In the genomic region with DNA sequence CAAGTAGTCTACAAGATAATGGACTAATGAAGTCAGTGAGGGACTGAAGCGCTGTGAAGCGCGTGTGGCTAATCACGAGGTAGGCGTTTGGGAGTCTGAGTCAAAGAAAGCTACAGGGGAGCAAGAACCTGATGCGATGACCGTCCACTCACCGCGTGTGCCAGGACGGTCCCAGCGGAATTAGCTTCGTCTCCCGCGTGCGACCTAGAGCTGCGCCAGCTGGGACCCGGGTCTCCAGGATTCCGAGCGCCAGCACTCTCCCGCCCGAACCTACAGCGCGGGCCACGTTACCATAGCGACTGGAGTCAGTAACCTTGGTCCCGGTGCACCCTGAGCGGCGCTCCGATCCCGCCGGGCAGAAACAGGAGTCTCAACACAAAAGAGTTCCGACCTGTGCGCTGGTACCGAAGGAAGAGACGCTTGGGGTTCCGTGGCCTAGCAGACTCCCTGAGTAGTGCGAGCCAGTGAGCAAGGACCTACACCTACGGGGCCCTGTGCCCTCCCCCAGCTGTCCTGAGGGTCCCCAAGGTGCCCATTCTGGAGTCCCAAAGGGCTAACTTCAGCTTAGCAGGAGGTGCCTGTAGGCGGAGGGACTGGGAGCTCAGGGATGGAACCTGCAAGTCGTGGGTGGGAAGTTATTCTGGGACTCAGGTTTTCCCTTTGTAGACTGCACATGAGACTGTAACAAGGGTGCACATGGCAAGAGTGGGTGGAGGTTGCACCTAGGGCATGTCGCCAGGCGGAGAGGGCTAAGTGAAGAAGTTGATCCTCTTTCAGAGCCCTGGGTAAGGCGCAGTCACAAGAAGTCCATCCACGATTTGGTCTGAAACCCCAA, we compare ENCODE assay signal across 7 mouse cellular contexts. TPM values are rescaled to one million over a fixed set of nuclear protein-coding genes. Genes with fewer than 3 reads are reported as not detected.
DNase-seq lines count a peak whose midpoint lies in the region; ATAC-seq lines count a peak whose summit lies in the region.

A gene (minus strand): TSS at position 309 of the 835 bp plus-strand sequence.

- H3K36me3 ChIP-seq in limb, embryonic 10.5 days: peaks cover 10% of the 10 kb centered on the region
- H3K36me3 ChIP-seq in midbrain, embryonic 13.5 days: no peaks in the 10 kb centered on the region

- H3K9ac ChIP-seq in midbrain, embryonic 13.5 days (replicated peaks): peak within 1 kb of the TSS; percentile 73

- 10% methylated on average over 44 of the region's 44 CpGs for WGBS in limb, embryonic 10.5 days
- 9% methylated on average over 44 of the region's 44 CpGs for WGBS in midbrain, embryonic 13.5 days

- peak; percentile 93 for DNase-seq in adrenal gland, postnatal 10 days
- DNase-seq in embryo, embryonic 9.5 days (ENCODE audit: extremely low spot score): peak; percentile 94
- DNase-seq in gonadal fat pad, adult 2 months (ENCODE audit: low read depth): peak; percentile 58
- peak; percentile 86 for DNase-seq in kidney, adult 11 months
- peak; percentile 95 for DNase-seq in limb, embryonic 10.5 days (ENCODE audit: low spot score)
- DNase-seq in spleen, adult 12 weeks (ENCODE audit: low spot score): peak; percentile 82

- H3K4me3 ChIP-seq in limb, embryonic 10.5 days: peak within 1 kb of the TSS; percentile 75
- peak within 1 kb of the TSS; percentile 59 for H3K4me3 ChIP-seq in midbrain, embryonic 13.5 days (replicated peaks)

- peak within 1 kb of the TSS; percentile 90 for H3K27ac ChIP-seq in limb, embryonic 10.5 days
- peak within 1 kb of the TSS; percentile 31; the same call in 1 of the 2 replicates for H3K27ac ChIP-seq in midbrain, embryonic 13.5 days

- no peaks in the 10 kb centered on the region for H3K27me3 ChIP-seq in limb, embryonic 10.5 days (ENCODE audit: low read depth, poor library complexity, severe bottlenecking)
- no peaks in the 10 kb centered on the region for H3K27me3 ChIP-seq in midbrain, embryonic 13.5 days

- ATAC-seq in midbrain, embryonic 13.5 days: peak; percentile 98

- H3K9me3 ChIP-seq in limb, embryonic 10.5 days (replicated peaks): no peaks in the 10 kb centered on the region
- no peaks in the 10 kb centered on the region for H3K9me3 ChIP-seq in midbrain, embryonic 13.5 days

- peaks cover 10% of the 10 kb centered on the region for H3K4me1 ChIP-seq in limb, embryonic 10.5 days
- H3K4me1 ChIP-seq in midbrain, embryonic 13.5 days (replicated peaks): peaks cover 16% of the 10 kb centered on the region

- peak within 1 kb of the TSS; percentile 77 for H3K4me2 ChIP-seq in midbrain, embryonic 13.5 days (replicated peaks)

RNA-seq across cellular contexts. Expression of the gene that starts here (rescaled TPM):
- total RNA-seq in adrenal gland, postnatal 10 days (2021): 10 to 100 TPM in 1 of 2 experiments, 1 to 10 TPM in 1; 8.4 to 10.8 TPM
- polyA plus RNA-seq in gonadal fat pad, adult 2 months (2012; rRNA removed): 5.6 and 5.8 TPM in 2 replicates
- 7.0 and 7.2 TPM in 2 replicates for polyA plus RNA-seq in limb, embryonic 10.5 days (2016; fragmentation: Nextera tagmentation; extraction: Ambion mirVana)
- polyA plus RNA-seq in midbrain, embryonic 13.5 days (2015; fragmentation: Nextera tagmentation; extraction: Ambion mirVana): 5.2 and 6.1 TPM in 2 replicates

Comparison
In these comparisons a context has a peak if more than half of its experiments do, and no peak if none do; other contexts are left out.
1. Peak in every context shown above with its lines: DNase-seq, ATAC-seq, H3K4me3 ChIP-seq and H3K27ac ChIP-seq.